Mouse (Mus musculus): ENCODE data around the gene Mto1. TPM values are rescaled to one million over a fixed set of nuclear protein-coding genes. Genes with fewer than 3 reads are reported as not detected.
"Not testable (repeated sequence)": the region's sequence is repeated elsewhere in the genome, so short reads cannot be mapped to it uniquely, and the experiment has no call there.

Mto1 gene
- polyA plus RNA-seq, 1 experiment = 25.0 TPM

GRCm38 (mm10) chr9:78511705-78512104 lies 63.7 kb downstream of the Mto1 start:
- no peak for DNase-seq (ENCODE audit: low read depth)
- TF ChIP-seq POLR2A (IDR thresholded peaks at IDR 0.05; ENCODE audit: borderline replicate concordance, extremely low read depth, insufficient read depth, insufficient read length, poor library complexity, severe bottlenecking) (no peak), CTCF (IDR thresholded peaks at IDR 0.05; ENCODE audit: borderline replicate concordance, extremely low read depth, insufficient read depth, insufficient read length) (no peak)

GRCm38 (mm10) chr9:78513776-78514500 lies 65.9 kb downstream of the Mto1 start:
- TF ChIP-seq CTCF (IDR thresholded peaks at IDR 0.05; ENCODE audit: borderline replicate concordance, extremely low read depth, insufficient read depth, insufficient read length) (no peak), POLR2A (IDR thresholded peaks at IDR 0.05; ENCODE audit: borderline replicate concordance, extremely low read depth, insufficient read depth, insufficient read length, poor library complexity, severe bottlenecking) (no peak)
- no peak for DNase-seq (ENCODE audit: low read depth)

GRCm38 (mm10) chr9:78514681-78515080 lies 66.7 kb downstream of the Mto1 start:
- no peak for TF ChIP-seq POLR2A (IDR thresholded peaks at IDR 0.05; ENCODE audit: borderline replicate concordance, extremely low read depth, insufficient read depth, insufficient read length, poor library complexity, severe bottlenecking)
- no peak for TF ChIP-seq CTCF (IDR thresholded peaks at IDR 0.05; ENCODE audit: borderline replicate concordance, extremely low read depth, insufficient read depth, insufficient read length)
- no peak for DNase-seq (ENCODE audit: low read depth)

DNA sequence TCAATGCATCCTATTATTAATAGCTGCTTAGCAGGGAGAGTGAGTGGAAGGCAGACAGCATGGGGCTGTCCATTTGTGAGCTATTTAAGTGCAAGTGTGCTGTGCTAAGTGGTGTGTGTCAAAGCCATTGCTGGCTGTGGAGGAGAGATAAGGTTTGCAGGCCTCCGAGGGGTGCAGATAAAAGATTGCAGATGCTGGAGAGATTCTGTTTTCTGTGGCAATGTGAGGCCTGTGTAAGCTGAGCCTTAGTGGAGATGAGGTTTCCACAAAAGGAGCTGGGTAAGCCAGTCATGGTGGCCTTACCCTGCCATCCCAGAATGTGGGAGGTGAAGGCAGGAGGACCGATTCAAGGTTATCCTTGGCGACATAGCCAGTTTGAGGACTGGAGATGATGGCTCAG lies 68.1 kb downstream of the Mto1 start:
- DNase-seq (ENCODE audit: low read depth) = peak; percentile 27
- no peak for TF ChIP-seq POLR2A (IDR thresholded peaks at IDR 0.05; ENCODE audit: borderline replicate concordance, extremely low read depth, insufficient read depth, insufficient read length, poor library complexity, severe bottlenecking)
- no peak for TF ChIP-seq CTCF (IDR thresholded peaks at IDR 0.05; ENCODE audit: borderline replicate concordance, extremely low read depth, insufficient read depth, insufficient read length)

GRCm38 (mm10) chr9:78517237-78517636 lies 69.2 kb downstream of the Mto1 start:
- DNase-seq (ENCODE audit: low read depth) = not testable (repeated sequence)

- DNase-seq (ENCODE audit: low read depth) = peak; percentile 92
- TF ChIP-seq POLR2A (IDR thresholded peaks at IDR 0.05; ENCODE audit: borderline replicate concordance, extremely low read depth, insufficient read depth, insufficient read length, poor library complexity, severe bottlenecking) (no peak), CTCF (IDR thresholded peaks at IDR 0.05; ENCODE audit: borderline replicate concordance, extremely low read depth, insufficient read depth, insufficient read length) (no peak)
Observed at GRCm38 (mm10) chr9:78520127-78520779, 72.2 kb downstream of the Mto1 start.

GRCm38 (mm10) chr9:78520780-78521601 lies 73.0 kb downstream of the Mto1 start:
- no peak for TF ChIP-seq CTCF (IDR thresholded peaks at IDR 0.05; ENCODE audit: borderline replicate concordance, extremely low read depth, insufficient read depth, insufficient read length)
- peak; percentile 13; the same call in 1 of the 2 replicates for TF ChIP-seq POLR2A (IDR thresholded peaks at IDR 0.05; ENCODE audit: borderline replicate concordance, extremely low read depth, insufficient read depth, insufficient read length, poor library complexity, severe bottlenecking)
- peak; percentile 77 for DNase-seq (ENCODE audit: low read depth)

GRCm38 (mm10) chr9:78521689-78522088 lies 73.7 kb downstream of the Mto1 start:
- no peak for TF ChIP-seq POLR2A (IDR thresholded peaks at IDR 0.05; ENCODE audit: borderline replicate concordance, extremely low read depth, insufficient read depth, insufficient read length, poor library complexity, severe bottlenecking)
- peak; percentile 59 for TF ChIP-seq CTCF (IDR thresholded peaks at IDR 0.05; ENCODE audit: borderline replicate concordance, extremely low read depth, insufficient read depth, insufficient read length)
- peak; percentile 75 for DNase-seq (ENCODE audit: low read depth)

Other genes with a start within 250 kb of the Mto1 start
- 0.19 TPM in 1 of 2 replicates, not detected in the other for gene Gsta1, start 217.6 kb upstream of the Mto1 start, polyA plus RNA-seq (2012; rRNA removed)
- gene Gm3776, start 191.1 kb upstream of the Mto1 start, polyA plus RNA-seq (2012; rRNA removed) = not detected in 2 replicates
- gene Gm10639, start 158.3 kb upstream of the Mto1 start, polyA plus RNA-seq (2012; rRNA removed) = not detected in 2 replicates
- not detected in 2 replicates for gene Omt2a, start 133.4 kb upstream of the Mto1 start, polyA plus RNA-seq (2012; rRNA removed)
- not detected in 2 replicates for gene Omt2b, start 120.6 kb upstream of the Mto1 start, polyA plus RNA-seq (2012; rRNA removed)
- 0.20 TPM in 1 of 2 replicates, not detected in the other for gene Gsta2, start 92.4 kb upstream of the Mto1 start, polyA plus RNA-seq (2012; rRNA removed)
- 4.1 and 4.5 TPM in 2 replicates for gene Dppa5a, start 80.0 kb upstream of the Mto1 start, polyA plus RNA-seq (2012; rRNA removed)
- 3.9 TPM in 2 replicates for gene Ooep, start 69.5 kb upstream of the Mto1 start, polyA plus RNA-seq (2012; rRNA removed)
- 0.27 and 0.42 TPM in 2 replicates for gene Ddx43, start 52.4 kb upstream of the Mto1 start, polyA plus RNA-seq (2012; rRNA removed)
- 0.67 and 0.97 TPM in 2 replicates for gene Cgas, start 5.0 kb upstream of the Mto1 start, polyA plus RNA-seq (2012; rRNA removed)
- gene Gm17324, start 578 bp downstream of the Mto1 start, polyA plus RNA-seq (2012; rRNA removed) = 0.40 and 0.55 TPM in 2 replicates
- gene Eef1a1, start 40.9 kb downstream of the Mto1 start, polyA plus RNA-seq (2012; rRNA removed) = 6,510 and 8,462 TPM in 2 replicates
- gene Slc17a5, start 139.8 kb downstream of the Mto1 start, polyA plus RNA-seq (2012; rRNA removed) = 9.3 and 11.5 TPM in 2 replicates
- 1.3 and 2.0 TPM in 2 replicates for gene Cd109, start 167.3 kb downstream of the Mto1 start, polyA plus RNA-seq (2012; rRNA removed)